Comparison of ENCODE assay signal across 21 mouse cellular contexts in genomic region chr2:106161877-106162276, GRCm38 (mm10).
DNase-seq lines count a peak whose midpoint lies in the region; ATAC-seq lines count a peak whose summit lies in the region.
"Had no signal": no experiment of that assay in that cellular context is flagged by ENCODE, and none has a peak within 500 bp of the region (broad histone marks: within the 10 kb centered on the region; RNA-seq: fewer than 3 reads in every experiment).

No protein-coding gene starts in this region.

- no peak for ATAC-seq in midbrain, embryonic 13.5 days
- ATAC-seq: forebrain, embryonic 13.5 days; forebrain, postnatal 0 days; hindbrain, embryonic 16.5 days; inflammation-experienced regulatory T-cells, adult 6 months; Patski had no signal

- H3K36me3 ChIP-seq in midbrain, embryonic 10.5 days, result no peaks in the 10 kb centered on the region
- no peaks in the 10 kb centered on the region for H3K36me3 ChIP-seq in midbrain, embryonic 13.5 days
- H3K36me3 ChIP-seq: embryonic facial prominence, embryonic 12.5 days; heart, embryonic 12.5 days; hindbrain, embryonic 12.5 days had no signal

- H3K4me1 ChIP-seq in midbrain, embryonic 10.5 days, result peaks cover 15% of the 10 kb centered on the region; the same call in 1 of the 2 replicates
- no peaks in the 10 kb centered on the region for H3K4me1 ChIP-seq in midbrain, embryonic 13.5 days (replicated peaks)
- H3K4me1 ChIP-seq: embryonic facial prominence, embryonic 12.5 days; forebrain, embryonic 13.5 days; heart, embryonic 12.5 days had no signal

- H3K9me3 ChIP-seq in midbrain, embryonic 10.5 days (replicated peaks), result no peaks in the 10 kb centered on the region
- H3K9me3 ChIP-seq in midbrain, embryonic 13.5 days, result no peaks in the 10 kb centered on the region
- H3K9me3 ChIP-seq: embryonic facial prominence, embryonic 12.5 days; forebrain, embryonic 13.5 days; heart, embryonic 12.5 days; hindbrain, embryonic 12.5 days had no signal

- H3K27me3 ChIP-seq in midbrain, embryonic 10.5 days (ENCODE audit: low read depth, poor library complexity, severe bottlenecking), result no peaks in the 10 kb centered on the region
- no peaks in the 10 kb centered on the region for H3K27me3 ChIP-seq in midbrain, embryonic 13.5 days
- H3K27me3 ChIP-seq: CH12.LX; embryonic facial prominence, embryonic 12.5 days; forebrain, embryonic 13.5 days; heart, embryonic 12.5 days; hindbrain, embryonic 12.5 days had no signal

- H3K27ac ChIP-seq in midbrain, embryonic 10.5 days (replicated peaks), result 0 out of 2 replicates have a peak overlapping the region, but pooled peaks have one; percentile 33
- no peak overlapping the region for H3K27ac ChIP-seq in midbrain, embryonic 13.5 days
- H3K27ac ChIP-seq: embryonic facial prominence, embryonic 12.5 days; forebrain, embryonic 13.5 days; hindbrain, embryonic 12.5 days had no signal

- no peak overlapping the region for H3K9ac ChIP-seq in midbrain, embryonic 13.5 days (replicated peaks)
- H3K9ac ChIP-seq: embryonic facial prominence, embryonic 12.5 days; forebrain, embryonic 13.5 days; forebrain, postnatal 0 days; heart, embryonic 12.5 days; hindbrain, embryonic 12.5 days had no signal

- no peak for DNase-seq in midbrain, embryonic 10.5 days (ENCODE audit: low spot score)
- DNase-seq in embryo, embryonic 10 days (ENCODE audit: low spot score), result peak; percentile 17
- peak; percentile 14 for DNase-seq in embryo, embryonic 9.5 days (ENCODE audit: extremely low spot score)
- no peak for DNase-seq in left cerebral cortex, adult 18-20 months (ENCODE audit: low spot score in 2 of 2)
- no peak for DNase-seq in spleen, postnatal 4 days (ENCODE audit: low spot score in 2 of 2)
- DNase-seq: adrenal gland, adult 2 months; adrenal gland, postnatal 36 days; cerebellum, adult 11 months; cerebellum, adult 8-10 months; cerebellum, postnatal 14 days; forebrain, postnatal 0 days; gastrocnemius, postnatal 14 days had no signal

- H3K4me3 ChIP-seq in midbrain, embryonic 10.5 days, result no peak overlapping the region
- no peak overlapping the region for H3K4me3 ChIP-seq in midbrain, embryonic 13.5 days (replicated peaks)
- H3K4me3 ChIP-seq: embryonic facial prominence, embryonic 12.5 days; forebrain, embryonic 13.5 days; heart, embryonic 12.5 days; hindbrain, embryonic 12.5 days had no signal

- WGBS in midbrain, embryonic 10.5 days, result 52% methylated on average over 5 of the region's 5 CpGs
- WGBS in midbrain, embryonic 13.5 days, result 39% methylated on average over 5 of the region's 5 CpGs

- no peak overlapping the region for H3K4me2 ChIP-seq in midbrain, embryonic 13.5 days (replicated peaks)
- H3K4me2 ChIP-seq: embryonic facial prominence, embryonic 12.5 days; forebrain, embryonic 13.5 days; heart, embryonic 12.5 days; hindbrain, embryonic 12.5 days had no signal

Comparison
In these comparisons a context has a peak if more than half of its experiments do, and no peak if none do; other contexts are left out.
1. DNase-seq: peak in embryo, embryonic 10 days (single experiment) and embryo, embryonic 9.5 days (single experiment); none in midbrain, embryonic 10.5 days (single experiment), left cerebral cortex, adult 18-20 months (0 of 2) and spleen, postnatal 4 days (0 of 2).